Mouse (Mus musculus) kidney, postnatal 0 days (tissue): ENCODE results near the gene Klf5. TPM values are rescaled to one million over a fixed set of nuclear protein-coding genes. Genes with fewer than 3 reads are reported as not detected.

ENCODE experiments used
- ATAC-seq: fragments of 200-750 bp; cut with Nextera tagmentation; replicated peaks from 2 replicates; pipeline ENCODE4 v1.8.0; 2017; ENCODE audit warnings: low read depth, moderate number of reproducible peaks, moderate TSS enrichment, moderate library complexity; ENCODE audit not compliant: low FRiP score
- DNase-seq: peaks from one replicate; pipeline ENCODE4 v3.0.0-alpha.2; 2016; ENCODE audit warnings: low spot score
- H3K27ac ChIP-seq: fragments of 300-500 bp; sonication (generic); 2 replicates; pipeline ENCODE4 v1.5.1; 2014; ENCODE audit warnings: mild to moderate bottlenecking
- H3K27me3 ChIP-seq: fragments of 300-500 bp; sonication (generic); 2 replicates; pipeline ENCODE4 v1.6.1; 2014; ENCODE audit warnings: low read length, mixed read lengths; ENCODE audit not compliant: insufficient read depth
- H3K36me3 ChIP-seq: fragments of 300-500 bp; sonication (generic); 2 replicates; pipeline ENCODE4 v1.6.1; 2014; ENCODE audit warnings: low read length, mixed read lengths; ENCODE audit not compliant: insufficient read depth
- H3K4me1 ChIP-seq: fragments of 300-500 bp; sonication (generic); replicated peaks from 2 replicates; pipeline ENCODE4 v1.6.1; 2014; ENCODE audit warnings: antibody characterized with exemption, low read length, mixed read lengths; ENCODE audit not compliant: insufficient read depth
- H3K4me2 ChIP-seq: fragments of 300-500 bp; sonication (generic); 2 replicates; pipeline ENCODE4 v1.6.1; 2014; ENCODE audit warnings: mild to moderate bottlenecking, low read length, moderate library complexity, mixed read lengths
- H3K4me3 ChIP-seq: fragments of 300-500 bp; sonication (generic); replicated peaks from 2 replicates; pipeline ENCODE4 v1.5.1; 2014; ENCODE audit warnings: low read depth, low read length
- H3K9ac ChIP-seq: fragments of 300-500 bp; sonication (generic); 2 replicates; pipeline ENCODE4 v1.6.1; 2014; ENCODE audit warnings: low read depth, low read length
- H3K9me3 ChIP-seq: fragments of 300-500 bp; sonication (generic); replicated peaks from 2 replicates; pipeline ENCODE4 v1.6.1; 2016; ENCODE audit warnings: low read length, inconsistent platforms, mixed read lengths
- CTCF ChIP-seq: IDR thresholded peaks from 2 replicates; pipeline ENCODE4 v1.5.1; 2016; ENCODE audit warnings: antibody characterized with exemption, low read depth, mild to moderate bottlenecking, moderate library complexity
- WGBS: fragments of 180-500 bp; shearing (Covaris S2); extraction: QIAGEN DNeasy Blood & Tissue Kit; methylation state at CpG from one replicate; pipeline ENCODE4 v1.1.7; 2014; 5-methylcytosine and 5-hydroxymethylcytosine counted together
- polyA plus RNA-seq: library from polyadenylated mRNA; unstranded; fragments of >200 nt; fragmentation: Nextera tagmentation; extraction: Ambion mirVana; gene quantifications from 2 replicates; pipeline ENCODE4 v1.2.1, GENCODE M21; 2015

Klf5 gene
- polyA plus RNA-seq, 1 experiment from 2014 or later, result 10.0 TPM

GRCm38 (mm10) chr14:99294424-99294823, 4.1 kb upstream of the Klf5 start:
- no peaks in the 10 kb centered on the region for H3K4me1 ChIP-seq
- TF ChIP-seq CTCF, result no peak
- no peak for DNase-seq
- no peak overlapping the region for H3K4me3 ChIP-seq
- no peak for ATAC-seq
- H3K9ac ChIP-seq, result no peak overlapping the region
- WGBS, result 91% methylated on average over 8 of the region's 8 CpGs
- H3K9me3 ChIP-seq, result no peaks in the 10 kb centered on the region
- H3K27ac ChIP-seq, result no peak overlapping the region
- no peaks in the 10 kb centered on the region for H3K36me3 ChIP-seq
- no peak overlapping the region for H3K4me2 ChIP-seq
- H3K27me3 ChIP-seq, result no peaks in the 10 kb centered on the region

- TF ChIP-seq CTCF, result no peak
- WGBS, result 45% methylated on average over 15 of the region's 15 CpGs
- H3K4me1 ChIP-seq, result no peaks in the 10 kb centered on the region
- H3K27ac ChIP-seq, result no peak overlapping the region
- no peak overlapping the region for H3K4me3 ChIP-seq
- no peaks in the 10 kb centered on the region for H3K9me3 ChIP-seq
- no peaks in the 10 kb centered on the region for H3K36me3 ChIP-seq
- ATAC-seq (no peak), DNase-seq (no peak)
- peaks cover 3% of the 10 kb centered on the region; the same call in 1 of the 2 replicates for H3K27me3 ChIP-seq
- no peak overlapping the region for H3K9ac ChIP-seq
- no peak overlapping the region for H3K4me2 ChIP-seq
Observed at GRCm38 (mm10) chr14:99295606-99296341, 2.7 kb upstream of the Klf5 start.

- TF ChIP-seq CTCF, result peak; percentile 16; the same call in 1 of the 2 replicates
- Histone ChIP-seq H3K9ac (peak overlapping the region; percentile 57), H3K4me1 (no peaks in the 10 kb centered on the region), H3K27ac (peak overlapping the region; percentile 19; the same call in 1 of the 2 replicates), H3K4me3 (peak overlapping the region; percentile 65), H3K4me2 (peak overlapping the region; percentile 90), H3K36me3 (no peaks in the 10 kb centered on the region), H3K27me3 (peaks cover 3% of the 10 kb centered on the region; the same call in 1 of the 2 replicates), H3K9me3 (no peaks in the 10 kb centered on the region)
- ATAC-seq (peak; percentile 70), DNase-seq (peak; percentile 41)
- under 1% methylated on average over 48 of the region's 60 CpGs for WGBS
Observed at GRCm38 (mm10) chr14:99299022-99299481, 561 bp downstream of the Klf5 start.

- Histone ChIP-seq H3K9ac (peak overlapping the region; percentile 57; the same call in 1 of the 2 replicates), H3K9me3 (no peaks in the 10 kb centered on the region), H3K4me3 (peak overlapping the region; percentile 65), H3K4me2 (peak overlapping the region; percentile 90), H3K27me3 (peaks cover 3% of the 10 kb centered on the region; the same call in 1 of the 2 replicates), H3K27ac (no peak overlapping the region), H3K36me3 (no peaks in the 10 kb centered on the region), H3K4me1 (no peaks in the 10 kb centered on the region)
- DNase-seq, result peak; percentile 78
- no peak for ATAC-seq
- TF ChIP-seq CTCF, result no peak
- 1% methylated on average over 21 of the region's 21 CpGs for WGBS
Observed at GRCm38 (mm10) chr14:99299701-99300191, 1.3 kb downstream of the Klf5 start.

- 72% methylated on average over 11 of the region's 11 CpGs for WGBS
- no peak overlapping the region for H3K4me3 ChIP-seq
Observed at GRCm38 (mm10) chr14:99301472-99301871, 3.0 kb downstream of the Klf5 start.

GRCm38 (mm10) chr14:99304387-99304786, 5.9 kb downstream of the Klf5 start:
- DNase-seq, result no peak
- no peaks in the 10 kb centered on the region for H3K4me1 ChIP-seq
- no peak for TF ChIP-seq CTCF
- H3K4me2 ChIP-seq, result no peak overlapping the region
- H3K4me3 ChIP-seq, result no peak overlapping the region
- no peaks in the 10 kb centered on the region for H3K36me3 ChIP-seq
- WGBS, result 89% methylated on average over 3 of the region's 3 CpGs
- H3K27ac ChIP-seq, result no peak overlapping the region
- no peak for ATAC-seq
- peaks cover 3% of the 10 kb centered on the region; the same call in 1 of the 2 replicates for H3K27me3 ChIP-seq
- no peaks in the 10 kb centered on the region for H3K9me3 ChIP-seq
- H3K9ac ChIP-seq, result no peak overlapping the region

More at GRCm38 (mm10) chr14:99301472-99301871, 3.0 kb downstream of the Klf5 start:
- ATAC-seq (no peak), DNase-seq (no peak)
- no peaks in the 10 kb centered on the region for H3K4me1 ChIP-seq
- H3K27ac ChIP-seq, result no peak overlapping the region
- no peak overlapping the region for H3K9ac ChIP-seq
- H3K4me2 ChIP-seq, result no peak overlapping the region
- no peak for TF ChIP-seq CTCF
- H3K27me3 ChIP-seq, result peaks cover 3% of the 10 kb centered on the region; the same call in 1 of the 2 replicates
- H3K36me3 ChIP-seq, result no peaks in the 10 kb centered on the region
- no peaks in the 10 kb centered on the region for H3K9me3 ChIP-seq
